In the genomic region with DNA sequence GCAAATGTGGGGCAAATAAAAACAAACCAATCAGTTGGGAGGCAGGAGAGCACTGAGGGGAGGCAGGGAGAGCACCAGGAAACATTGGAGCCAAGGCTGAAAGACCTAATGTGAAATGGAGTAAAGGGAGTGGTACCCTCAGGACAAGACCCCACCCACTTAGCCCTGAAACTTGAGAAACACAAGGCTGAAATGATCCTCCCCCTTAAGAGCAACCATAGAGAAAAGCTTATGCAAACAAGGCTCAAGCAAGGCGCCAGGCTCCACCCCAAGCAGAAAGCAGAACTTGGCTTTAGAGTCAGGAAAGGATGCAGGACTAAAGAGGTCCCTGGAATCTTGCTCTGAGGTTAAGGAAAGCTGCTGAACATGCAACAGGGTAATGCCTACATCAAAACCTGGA, we compare ENCODE assay signal across 10 mouse cellular contexts.
DNase-seq lines count a peak whose midpoint lies in the region; ATAC-seq lines count a peak whose summit lies in the region.
"Had no signal": no experiment of that assay in that cellular context is flagged by ENCODE, and none has a peak within 500 bp of the region (broad histone marks: within the 10 kb centered on the region; RNA-seq: fewer than 3 reads in every experiment).

No protein-coding gene starts in this region.

- H3K9ac ChIP-seq in limb, embryonic 15.5 days = no peak overlapping the region
- H3K9ac ChIP-seq: forebrain, embryonic 12.5 days had no signal

- no peaks in the 10 kb centered on the region for H3K36me3 ChIP-seq in limb, embryonic 15.5 days
- H3K36me3 ChIP-seq: forebrain, embryonic 12.5 days had no signal

- H3K27ac ChIP-seq in limb, embryonic 15.5 days = peak overlapping the region; percentile 44; the same call in 1 of the 2 replicates
- H3K27ac ChIP-seq: forebrain, embryonic 12.5 days; layer of hippocampus, adult 2 months had no signal

- intact Hi-C loops in heart, postnatal 25 days (cut with DNase I) = no loop called here

- H3K27me3 ChIP-seq in limb, embryonic 15.5 days = no peaks in the 10 kb centered on the region
- H3K27me3 ChIP-seq: forebrain, embryonic 12.5 days had no signal

- H3K4me1 ChIP-seq in limb, embryonic 15.5 days = peaks cover 11% of the 10 kb centered on the region; the same call in 1 of the 2 replicates

- DNase-seq in ES-CJ7 (ENCODE audit: low read depth, low spot score) = peak; percentile 96
- DNase-seq in ZHBTc4 (ENCODE audit: low read depth, low spot score) = peak; percentile 95
- DNase-seq in heart, postnatal 25 days (ENCODE audit: low spot score) = peak; percentile 1
- DNase-seq in layer of hippocampus, postnatal 10 days (ENCODE audit: low spot score in 2 of 2) = no peak
- DNase-seq in spleen, postnatal 14 days (ENCODE audit: low spot score in 2 of 2) = no peak
- DNase-seq in layer of hippocampus, adult 11-12 months (ENCODE audit: low spot score) = no peak
- no peak for DNase-seq in frontal cortex, postnatal 25 days (ENCODE audit: low spot score in 2 of 2)

- H3K4me2 ChIP-seq in limb, embryonic 15.5 days = no peak overlapping the region
- H3K4me2 ChIP-seq: forebrain, embryonic 12.5 days had no signal

- no peaks in the 10 kb centered on the region for H3K9me3 ChIP-seq in limb, embryonic 15.5 days
- H3K9me3 ChIP-seq: forebrain, embryonic 12.5 days had no signal

- ATAC-seq in limb, embryonic 15.5 days (ENCODE audit: insufficient number of reproducible peaks, low FRiP score, low TSS enrichment, low read depth) = no peak

- H3K4me3 ChIP-seq in limb, embryonic 15.5 days = no peak overlapping the region
- H3K4me3 ChIP-seq: forebrain, embryonic 12.5 days; layer of hippocampus, adult 2 months had no signal

- 21% methylated on average over 1 of the region's 1 CpGs for WGBS in limb, embryonic 15.5 days

Comparison
In these comparisons a context has a peak if more than half of its experiments do, and no peak if none do; other contexts are left out.
1. DNase-seq: peak in ES-CJ7 (single experiment), ZHBTc4 (single experiment) and heart, postnatal 25 days (single experiment); none in layer of hippocampus, postnatal 10 days (0 of 2), spleen, postnatal 14 days (0 of 2), layer of hippocampus, adult 11-12 months (single experiment) and frontal cortex, postnatal 25 days (0 of 2).